Mouse (Mus musculus): ENCODE results near the gene Fam241a. TPM values are rescaled to one million over a fixed set of nuclear protein-coding genes. Genes with fewer than 3 reads are reported as not detected.

Gene Fam241a
- total and polyA plus RNA-seq, 3 experiments: 1.6 to 12.7 (median 5.3) TPM

DNA sequence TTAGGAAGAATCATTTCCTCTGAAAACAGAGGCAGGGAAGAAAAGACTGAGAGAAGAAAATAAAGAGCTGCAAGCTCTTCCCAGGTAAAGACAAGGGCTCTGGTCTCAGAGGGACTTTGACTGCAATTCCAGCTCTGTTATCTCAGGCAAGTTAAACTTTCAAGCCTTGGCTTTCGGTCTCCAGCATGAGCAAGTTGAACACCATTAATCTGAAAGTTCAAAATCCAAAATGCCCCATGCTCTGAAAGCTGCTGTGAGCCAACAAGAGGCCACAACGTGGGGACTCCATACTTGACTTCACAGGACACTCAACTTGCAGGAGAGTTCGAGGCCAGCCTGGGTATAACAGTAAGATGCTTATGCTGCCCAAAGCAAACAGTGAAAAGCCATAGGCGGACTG, 62.1 kb downstream of the Fam241a start:
- no peak overlapping the region for H3K4me3 ChIP-seq (replicated peaks in 1 of 3; ENCODE audit: low read depth in 2 of 3, low read length in 2 of 3, poor library complexity in 1 of 3)
- peaks cover 28% of the 10 kb centered on the region for H3K79me2 ChIP-seq (replicated peaks; ENCODE audit: control insufficient read depth, extremely low read depth, insufficient read depth, poor library complexity, severe bottlenecking)
- no peak overlapping the region for H3K4me2 ChIP-seq (ENCODE audit: insufficient read depth, low read depth, poor library complexity, severe bottlenecking)
- no peak overlapping the region for H3K9ac ChIP-seq (ENCODE audit: insufficient read depth, low read depth)
- TF ChIP-seq ETS1 (conservative IDR thresholded peaks at IDR 0.05; ENCODE audit: low read depth, low read length) (no peak), USF2 (conservative IDR thresholded peaks at IDR 0.05; ENCODE audit: low read depth, low read length) (no peak), TBP (conservative IDR thresholded peaks at IDR 0.05; ENCODE audit: low read depth, low read length) (no peak), PAX5 (IDR thresholded peaks at IDR 0.05; ENCODE audit: low read length) (no peak), MAFK (IDR thresholded peaks at IDR 0.05; ENCODE audit: insufficient replicate concordance, low read length) (no peak), NRF1 (IDR thresholded peaks at IDR 0.05; ENCODE audit: low read depth, low read length) (no peak), EP300 (IDR thresholded peaks at IDR 0.05; ENCODE audit: low read length) (no peak), RAD21 (IDR thresholded peaks at IDR 0.05; ENCODE audit: low read depth, low read length) (no peak), USF1 (IDR thresholded peaks at IDR 0.05; ENCODE audit: low read depth, low read length) (no peak), UBTF (IDR thresholded peaks at IDR 0.05; ENCODE audit: low read depth, low read length) (no peak), ZMIZ1 (IDR thresholded peaks at IDR 0.05; ENCODE audit: low read depth, low read length) (no peak), MXI1 (IDR thresholded peaks at IDR 0.05; ENCODE audit: low read depth, low read length) (no peak), MEF2A (IDR thresholded peaks at IDR 0.05; ENCODE audit: borderline replicate concordance, low read depth, low read length) (no peak), CHD1 (IDR thresholded peaks at IDR 0.05; ENCODE audit: low read depth, low read length) (no peak), POLR2A (IDR thresholded peaks at IDR 0.05; ENCODE audit: low read depth, low read length) (no peak), SMC3 (IDR thresholded peaks at IDR 0.05; ENCODE audit: low read depth, low read length) (no peak), MAX (IDR thresholded peaks at IDR 0.05; ENCODE audit: low read length) (no peak), E2F4 (IDR thresholded peaks at IDR 0.05; ENCODE audit: insufficient replicate concordance, low read depth, low read length) (no peak)
- H3K36me3 ChIP-seq (replicated peaks in 1 of 2; ENCODE audit: control insufficient read depth in 1 of 2, insufficient read depth in 1 of 2, low read length in 1 of 2): peaks cover 4 to 61% of the 10 kb centered on the region in 2 experiments
- dilution Hi-C loops (cut with MboI; ENCODE audit: extremely low pct_ligation_motif_present, extremely low pct_unique_long_range_greater_than_20kb, low sequenced_read_pairs): no loop called here
- peaks cover 4 to 25% of the 10 kb centered on the region in 2 experiments; a peak in 2 of 4 replicates for H3K4me1 ChIP-seq (ENCODE audit: control insufficient read depth in 1 of 2, insufficient read depth in 2 of 2)
- H3K27ac ChIP-seq (ENCODE audit: insufficient read depth, low read depth): no peak overlapping the region
- in situ Hi-C loops (cut with MboI; ENCODE audit: low pct_ligation_motif_present, low pct_unique_long_range_greater_than_20kb, low sequenced_read_pairs): no loop called here
- no peak for DNase-seq (ENCODE audit: extremely low read depth)
- H3K27me3 ChIP-seq (replicated peaks): no peaks in the 10 kb centered on the region
- no peaks in the 10 kb centered on the region for H3K9me3 ChIP-seq (replicated peaks; ENCODE audit: low read length)

- Histone ChIP-seq H3K79me2 (replicated peaks; ENCODE audit: control insufficient read depth, extremely low read depth, insufficient read depth, poor library complexity, severe bottlenecking) (peaks cover 27% of the 10 kb centered on the region), H3K36me3 (replicated peaks in 1 of 2; ENCODE audit: control insufficient read depth in 1 of 2, insufficient read depth in 1 of 2, low read length in 1 of 2) (peaks cover 4 to 74% of the 10 kb centered on the region in 2 experiments), H3K27ac (ENCODE audit: insufficient read depth, low read depth) (no peak overlapping the region), H3K9me3 (replicated peaks; ENCODE audit: low read length) (no peaks in the 10 kb centered on the region), H3K4me3 (replicated peaks in 1 of 3; ENCODE audit: low read depth in 2 of 3, low read length in 2 of 3, poor library complexity in 1 of 3) (no peak overlapping the region), H3K4me1 (ENCODE audit: control insufficient read depth in 1 of 2, insufficient read depth in 2 of 2) (peaks cover 4 to 26% of the 10 kb centered on the region in 2 experiments; a peak in 2 of 4 replicates), H3K27me3 (replicated peaks) (no peaks in the 10 kb centered on the region), H3K9ac (ENCODE audit: insufficient read depth, low read depth) (no peak overlapping the region), H3K4me2 (ENCODE audit: insufficient read depth, low read depth, poor library complexity, severe bottlenecking) (no peak overlapping the region)
- dilution Hi-C loops (cut with MboI; ENCODE audit: extremely low pct_ligation_motif_present, extremely low pct_unique_long_range_greater_than_20kb, low sequenced_read_pairs) (no loop called here), in situ Hi-C loops (cut with MboI; ENCODE audit: low pct_ligation_motif_present, low pct_unique_long_range_greater_than_20kb, low sequenced_read_pairs) (no loop called here)
- TF ChIP-seq ZC3H11A (IDR thresholded peaks at IDR 0.05; ENCODE audit: low read depth, low read length) (no peak), POLR2A (IDR thresholded peaks at IDR 0.05; ENCODE audit: low read depth, low read length) (no peak), NRF1 (IDR thresholded peaks at IDR 0.05; ENCODE audit: low read depth, low read length) (no peak), ZNF384 (IDR thresholded peaks at IDR 0.05; ENCODE audit: low read depth, low read length) (no peak), CHD2 (IDR thresholded peaks at IDR 0.05; ENCODE audit: low read length) (no peak), NELFE (IDR thresholded peaks at IDR 0.05; ENCODE audit: low read depth, low read length) (no peak)
- no peak for DNase-seq (ENCODE audit: extremely low read depth)
Observed at GRCm38 (mm10) chr3:127831079-127831478, 65.0 kb downstream of the Fam241a start.
